Mouse (Mus musculus): Measurements from ENCODE around the gene Ccdc30.

DNA sequence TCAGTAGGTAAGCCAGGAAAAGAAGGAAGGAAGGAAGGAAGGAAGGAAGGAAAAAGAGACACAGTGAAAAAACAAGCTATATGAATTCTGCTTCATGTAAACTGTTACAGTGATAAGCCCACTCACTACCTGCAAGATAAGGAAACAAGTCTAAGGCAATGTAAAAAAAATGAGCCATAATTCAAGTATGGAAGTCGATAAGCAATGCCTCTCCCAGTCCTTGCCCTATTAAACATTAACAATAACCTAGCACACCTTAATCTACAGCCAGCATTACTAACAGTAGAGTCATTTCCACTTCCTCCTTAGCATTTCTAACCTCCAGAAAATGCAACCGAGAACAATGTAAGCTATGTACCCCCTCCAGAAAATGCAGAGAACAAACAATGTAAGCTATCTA lies 130.0 kb downstream of the Ccdc30 start:
- TF ChIP-seq POLR2A (IDR thresholded peaks at IDR 0.05; ENCODE audit: borderline replicate concordance, control insufficient read depth, low read depth, low read length) (no peak), CTCF (IDR thresholded peaks at IDR 0.05; ENCODE audit: control insufficient read depth, insufficient read depth, low read length) (no peak)

All from bone marrow, adult 2 months (tissue).